Mouse (Mus musculus): ENCODE measurements around the gene Samm50. TPM values are rescaled to one million over a fixed set of nuclear protein-coding genes. Genes with fewer than 3 reads are reported as not detected.

Gene Samm50
- polyA plus RNA-seq, 1 experiment from 2014 or later: 79.4 TPM

GRCm38 (mm10) chr15:84186196-84186595, 5.8 kb upstream of the Samm50 start:
- H3K9me3 ChIP-seq: no peaks in the 10 kb centered on the region

DNA sequence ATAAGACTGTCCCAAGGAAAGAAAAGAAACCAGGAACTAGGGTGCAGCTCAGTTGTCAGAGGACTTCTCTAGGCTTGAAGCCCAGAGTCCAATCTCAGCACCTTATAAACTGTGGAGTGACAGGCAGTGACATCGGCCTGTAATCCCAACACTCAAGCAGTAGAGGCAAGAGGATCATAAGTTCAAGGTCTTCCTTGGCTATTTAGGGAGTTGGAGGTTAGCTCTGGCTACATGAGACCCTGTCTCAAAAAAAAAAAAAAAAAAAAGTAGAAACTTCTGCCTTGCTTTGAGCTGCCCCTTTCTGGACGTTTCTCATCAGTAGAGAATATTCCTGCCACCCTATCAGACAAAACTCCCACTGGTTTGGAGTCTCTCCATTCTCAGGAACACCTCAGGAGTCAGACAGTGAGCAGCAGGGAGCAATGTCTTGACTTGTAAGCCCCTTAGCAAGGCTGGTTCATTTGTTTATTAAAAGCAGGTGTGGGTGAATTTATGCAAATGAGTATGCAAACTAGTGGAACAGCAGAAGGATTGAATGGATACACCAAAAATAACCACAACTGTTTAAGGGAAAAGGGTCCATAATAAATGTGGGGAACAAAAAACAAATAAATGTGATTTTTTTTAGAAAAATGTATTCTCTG, 3.0 kb upstream of the Samm50 start:
- WGBS: 79% methylated on average over 2 of the region's 2 CpGs
- no peak for ATAC-seq (ENCODE audit: low read depth)
- Histone ChIP-seq H3K27me3 (no peaks in the 10 kb centered on the region), H3K36me3 (no peaks in the 10 kb centered on the region), H3K4me1 (replicated peaks) (peaks cover 23% of the 10 kb centered on the region), H3K9me3 (no peaks in the 10 kb centered on the region), H3K9ac (no peak overlapping the region), H3K4me3 (no peak overlapping the region), H3K4me2 (no peak overlapping the region), H3K27ac (replicated peaks) (no peak overlapping the region)

More at GRCm38 (mm10) chr15:84186196-84186595, 5.8 kb upstream of the Samm50 start:
- 65% methylated on average over 4 of the region's 4 CpGs for WGBS
- H3K36me3 ChIP-seq: no peaks in the 10 kb centered on the region
- H3K27me3 ChIP-seq: 0 out of 2 replicates have a peak, but pooled peaks cover 3% of the 10 kb centered on the region
- no peak for ATAC-seq (ENCODE audit: low read depth)
- no peak overlapping the region for H3K4me3 ChIP-seq
- H3K9ac ChIP-seq: no peak overlapping the region
- H3K4me2 ChIP-seq: no peak overlapping the region
- H3K27ac ChIP-seq (replicated peaks): no peak overlapping the region
- H3K4me1 ChIP-seq (replicated peaks): peaks cover 11% of the 10 kb centered on the region

GRCm38 (mm10) chr15:84189881-84190280, 2.2 kb upstream of the Samm50 start:
- Histone ChIP-seq H3K4me3 (no peak overlapping the region), H3K27me3 (no peaks in the 10 kb centered on the region), H3K4me1 (replicated peaks) (peaks cover 23% of the 10 kb centered on the region), H3K9me3 (no peaks in the 10 kb centered on the region), H3K36me3 (no peaks in the 10 kb centered on the region), H3K27ac (replicated peaks) (no peak overlapping the region), H3K4me2 (no peak overlapping the region), H3K9ac (no peak overlapping the region)
- whole genome bisulfite sequencing: 40% methylated on average over 3 of the region's 3 CpGs
- ATAC-seq (ENCODE audit: low read depth): 0 out of 2 replicates have a peak, but pooled peaks have one; percentile 10

- ATAC-seq (ENCODE audit: low read depth): no peak; the same call in 1 of the 2 replicates
These were observed 350 bp upstream of the Samm50 start for GRCm38 (mm10) chr15:84191724-84192057.

DNA sequence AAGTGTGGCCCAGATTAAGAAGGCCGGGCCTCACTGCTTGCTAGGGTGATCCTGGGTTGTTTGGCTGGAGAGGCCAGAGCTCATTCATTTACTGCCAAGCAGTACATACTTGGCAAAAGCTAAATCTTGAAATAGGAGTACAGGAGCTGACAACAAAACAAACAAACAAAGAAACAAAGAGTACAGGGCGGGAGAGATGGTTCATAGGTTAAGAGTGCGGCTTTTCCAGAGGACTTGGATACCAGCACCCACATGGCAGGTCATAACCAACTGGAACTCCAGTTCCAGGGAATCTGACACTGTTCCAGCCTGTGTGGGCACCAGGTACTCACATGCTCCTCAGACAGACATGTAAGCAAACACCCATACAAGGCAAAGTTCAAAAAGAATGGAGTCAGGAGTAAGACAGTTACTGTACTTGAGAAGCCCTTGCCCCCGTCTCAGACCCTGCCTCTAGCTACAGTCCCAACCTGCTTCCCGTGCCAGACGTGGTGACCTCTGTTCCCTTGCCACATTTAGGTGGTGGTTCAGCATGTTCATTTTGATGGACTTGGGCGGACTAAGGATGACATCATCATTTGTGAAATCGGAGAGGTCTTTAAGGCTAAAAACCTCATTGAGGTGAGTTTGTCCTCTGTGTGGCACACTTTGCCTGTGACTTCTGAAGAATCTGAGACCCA, 4.6 kb downstream of the Samm50 start:
- 93% methylated on average over 8 of the region's 8 CpGs for WGBS
- Histone ChIP-seq H3K36me3 (peaks cover 63% of the 10 kb centered on the region), H3K27ac (replicated peaks) (no peak overlapping the region), H3K27me3 (no peaks in the 10 kb centered on the region), H3K4me2 (no peak overlapping the region), H3K4me3 (no peak overlapping the region), H3K4me1 (replicated peaks) (peaks cover 13% of the 10 kb centered on the region), H3K9me3 (no peaks in the 10 kb centered on the region), H3K9ac (no peak overlapping the region)
- ATAC-seq (ENCODE audit: low read depth): no peak

More at GRCm38 (mm10) chr15:84191724-84192057, 350 bp upstream of the Samm50 start:
- WGBS: 2% methylated on average over 9 of the region's 9 CpGs
- H3K9me3 ChIP-seq: no peaks in the 10 kb centered on the region
- no peaks in the 10 kb centered on the region for H3K27me3 ChIP-seq
- peak overlapping the region; percentile 95 for H3K4me3 ChIP-seq
- peaks cover 14% of the 10 kb centered on the region for H3K36me3 ChIP-seq
- H3K4me1 ChIP-seq (replicated peaks): peaks cover 23% of the 10 kb centered on the region
- H3K4me2 ChIP-seq: peak overlapping the region; percentile 62
- peak overlapping the region; percentile 91 for H3K27ac ChIP-seq (replicated peaks)
- peak overlapping the region; percentile 90 for H3K9ac ChIP-seq

GRCm38 (mm10) chr15:84207327-84207726, 15.3 kb downstream of the Samm50 start:
- no peak overlapping the region for H3K4me3 ChIP-seq
- no peak overlapping the region for H3K27ac ChIP-seq (replicated peaks)
- WGBS: 97% methylated on average over 4 of the region's 4 CpGs
- ATAC-seq (ENCODE audit: low read depth): no peak
- H3K27me3 ChIP-seq: no peaks in the 10 kb centered on the region
- peaks cover under 1% of the 10 kb centered on the region; the same call in 1 of the 2 replicates for H3K4me1 ChIP-seq (replicated peaks)
- no peak overlapping the region for H3K4me2 ChIP-seq
- no peak overlapping the region for H3K9ac ChIP-seq
- no peaks in the 10 kb centered on the region for H3K9me3 ChIP-seq
- peaks cover 92% of the 10 kb centered on the region for H3K36me3 ChIP-seq

DNA sequence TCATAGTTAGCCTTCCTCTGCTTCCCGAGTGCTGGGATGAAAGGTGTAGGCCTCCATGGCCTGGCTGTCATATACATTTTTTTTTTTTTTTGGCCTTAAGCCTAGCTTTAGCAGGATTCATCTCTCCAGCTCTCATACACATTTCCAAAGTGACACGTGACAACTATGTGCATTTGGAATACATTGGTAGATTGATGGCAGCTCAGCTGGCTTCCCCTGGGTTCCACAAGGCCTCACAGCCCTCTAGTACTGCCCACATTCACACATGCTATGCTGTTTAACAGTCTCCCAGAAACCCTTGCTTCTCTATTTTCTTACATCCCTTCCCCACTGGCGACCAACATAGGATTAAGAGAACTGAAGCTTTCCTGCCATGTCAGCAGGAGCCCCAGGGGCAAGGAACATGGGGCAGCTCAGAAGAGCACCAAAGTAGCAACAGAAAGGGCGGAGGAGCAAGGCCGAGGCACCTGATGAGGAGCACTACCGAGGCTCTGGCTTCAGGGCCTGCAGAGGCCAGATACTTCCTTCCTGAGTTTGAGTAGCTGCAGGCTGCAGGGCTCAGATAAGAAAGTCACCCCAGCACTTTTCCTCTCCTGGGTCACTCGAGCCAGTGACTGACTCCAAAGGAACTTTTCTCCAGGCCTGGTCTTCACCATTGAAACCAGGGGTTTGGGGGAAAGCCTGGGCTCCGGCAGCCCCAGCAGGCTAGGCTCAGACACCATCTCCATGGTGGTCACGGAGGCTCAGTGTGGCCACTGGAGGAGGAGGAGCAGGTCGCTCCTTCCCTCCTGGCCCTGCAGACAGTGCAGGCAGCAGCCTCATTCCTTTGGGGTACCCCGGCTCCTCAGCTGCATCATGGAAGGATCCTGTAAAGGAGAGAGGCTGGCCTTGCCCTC, 17.7 kb downstream of the Samm50 start:
- no peak overlapping the region for H3K27ac ChIP-seq (replicated peaks)
- H3K27me3 ChIP-seq: no peaks in the 10 kb centered on the region
- peaks cover 23% of the 10 kb centered on the region for H3K4me1 ChIP-seq (replicated peaks)
- H3K4me2 ChIP-seq: no peak overlapping the region
- H3K4me3 ChIP-seq: no peak overlapping the region
- H3K36me3 ChIP-seq: peaks cover 78% of the 10 kb centered on the region
- no peak for ATAC-seq (ENCODE audit: low read depth)
- H3K9ac ChIP-seq: no peak overlapping the region
- no peaks in the 10 kb centered on the region for H3K9me3 ChIP-seq
- 90% methylated on average over 11 of the region's 11 CpGs for WGBS

GRCm38 (mm10) chr15:84210461-84210860, 18.4 kb downstream of the Samm50 start:
- WGBS: 93% methylated on average over 13 of the region's 13 CpGs
- ATAC-seq (ENCODE audit: low read depth): no peak
- peaks cover 75% of the 10 kb centered on the region for H3K36me3 ChIP-seq

DNA sequence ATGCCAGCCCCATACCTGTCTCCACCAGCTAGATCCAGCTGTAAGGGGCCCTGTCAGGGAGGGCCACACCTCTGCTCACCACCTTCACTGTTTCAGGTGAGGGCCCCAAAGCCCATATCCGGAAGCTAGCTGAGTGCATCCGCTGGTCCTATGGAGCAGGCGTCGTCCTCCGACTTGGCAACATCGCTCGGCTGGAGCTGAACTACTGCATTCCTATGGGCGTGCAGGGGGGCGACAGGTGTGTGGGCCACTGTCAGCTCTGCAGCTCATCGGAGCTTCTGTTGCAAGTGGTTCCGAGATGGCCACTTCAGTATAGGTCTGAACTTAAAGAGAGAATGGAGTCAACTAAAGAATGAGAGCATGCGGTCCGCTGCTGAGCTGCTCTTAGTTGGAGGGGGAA, 18.9 kb downstream of the Samm50 start:
- no peaks in the 10 kb centered on the region for H3K27me3 ChIP-seq
- no peak overlapping the region for H3K27ac ChIP-seq (replicated peaks)
- no peak for ATAC-seq (ENCODE audit: low read depth)
- no peak overlapping the region for H3K9ac ChIP-seq
- no peak overlapping the region for H3K4me2 ChIP-seq
- H3K4me3 ChIP-seq: no peak overlapping the region
- no peaks in the 10 kb centered on the region for H3K9me3 ChIP-seq
- H3K4me1 ChIP-seq (replicated peaks): peaks cover 30% of the 10 kb centered on the region
- H3K36me3 ChIP-seq: peaks cover 71% of the 10 kb centered on the region
- 93% methylated on average over 13 of the region's 13 CpGs for WGBS

More at GRCm38 (mm10) chr15:84210461-84210860, 18.4 kb downstream of the Samm50 start:
- Histone ChIP-seq H3K27me3 (no peaks in the 10 kb centered on the region), H3K9ac (no peak overlapping the region), H3K4me2 (no peak overlapping the region), H3K4me1 (replicated peaks) (peaks cover 25% of the 10 kb centered on the region), H3K4me3 (no peak overlapping the region), H3K9me3 (no peaks in the 10 kb centered on the region), H3K27ac (replicated peaks) (no peak overlapping the region)

- Histone ChIP-seq H3K4me1 (replicated peaks) (peaks cover 36% of the 10 kb centered on the region), H3K9ac (no peak overlapping the region), H3K27me3 (no peaks in the 10 kb centered on the region), H3K9me3 (no peaks in the 10 kb centered on the region), H3K4me3 (no peak overlapping the region), H3K36me3 (peaks cover 65% of the 10 kb centered on the region), H3K27ac (replicated peaks) (no peak overlapping the region), H3K4me2 (no peak overlapping the region)
- WGBS: 76% methylated on average over 4 of the region's 4 CpGs
- no peak for ATAC-seq (ENCODE audit: low read depth)
These were observed 19.5 kb downstream of the Samm50 start for GRCm38 (mm10) chr15:84211564-84211963.

DNA sequence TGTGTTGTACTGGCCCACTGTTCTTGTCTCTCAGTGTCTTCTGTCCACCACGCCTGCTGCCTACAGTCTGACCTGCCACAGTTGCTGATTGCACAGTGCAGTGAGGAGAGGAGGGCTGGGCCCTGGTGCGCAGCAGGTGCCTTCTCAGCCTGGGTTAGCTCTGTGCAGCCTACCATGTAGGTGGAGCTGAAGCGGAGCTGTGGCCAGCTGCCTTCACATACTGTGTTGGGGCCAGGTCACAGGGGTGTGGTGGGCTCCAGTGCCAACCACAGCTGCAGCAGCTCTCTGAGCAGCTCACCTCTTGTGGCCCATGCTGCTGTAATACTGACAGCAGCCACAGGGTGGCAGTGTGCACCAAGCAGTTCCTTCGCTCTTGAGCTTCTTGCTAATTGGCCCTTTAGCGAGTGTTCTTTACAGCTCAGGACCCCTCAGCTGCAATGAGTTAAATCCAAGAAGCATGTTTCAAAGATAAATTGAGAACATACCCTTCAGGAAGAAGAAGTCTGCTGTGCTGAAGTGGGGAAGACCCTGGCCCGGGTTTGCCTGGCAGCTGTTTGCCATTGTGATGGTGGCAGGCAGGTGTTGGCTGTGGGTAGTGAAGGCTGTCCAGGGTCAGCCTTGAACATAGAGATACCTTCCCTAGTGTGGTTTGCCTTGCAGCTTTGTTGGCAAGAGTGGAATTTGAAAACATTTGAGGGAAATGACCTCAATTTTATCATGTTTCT, 20.2 kb downstream of the Samm50 start:
- peak; percentile 70; the same call in 1 of the 2 replicates for ATAC-seq (ENCODE audit: low read depth)
- 47% methylated on average over 6 of the region's 6 CpGs for WGBS

More for the DNA sequence above, 20.2 kb downstream of the Samm50 start:
- Histone ChIP-seq H3K36me3 (peaks cover 58% of the 10 kb centered on the region), H3K27me3 (no peaks in the 10 kb centered on the region), H3K9me3 (no peaks in the 10 kb centered on the region), H3K4me1 (replicated peaks) (peaks cover 42% of the 10 kb centered on the region), H3K9ac (no peak overlapping the region), H3K4me3 (no peak overlapping the region), H3K27ac (replicated peaks) (no peak overlapping the region), H3K4me2 (no peak overlapping the region)

Data from neural tube, embryonic 13.5 days (tissue).